Mouse (Mus musculus): ENCODE measurements at regions not wholly inside any gene's neighbourhood (a gene's known extent, or its start where the extent isn't known, plus 50 kb on each side); places are given as distances from the start of the nearest gene placed in this dataset.

GRCm38 (mm10) chr17:75716458-75716857, 164.7 kb upstream of the Fam98a start:
- no peak for DNase-seq (ENCODE audit: low read depth, low spot score)

DNA sequence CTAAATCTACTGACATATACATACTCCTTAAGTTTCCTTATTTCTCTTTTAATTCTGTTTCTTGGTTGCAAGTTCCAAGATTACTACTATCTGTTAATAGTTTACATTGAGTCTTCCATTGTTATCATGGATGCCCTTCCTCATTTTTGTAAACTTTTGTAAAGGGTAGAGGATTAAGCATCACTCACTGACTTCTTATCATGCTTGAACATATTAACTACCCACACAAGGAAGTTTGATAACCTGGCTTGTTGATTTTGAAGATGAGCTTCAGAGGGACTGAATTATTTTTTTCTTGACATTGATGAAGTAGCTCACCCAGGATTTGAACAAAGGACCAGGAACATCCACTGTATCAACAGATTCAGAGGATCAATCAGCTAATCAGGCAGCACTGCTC, 162.8 kb upstream of the Fam98a start:
- no peak for DNase-seq (ENCODE audit: low read depth, low spot score)

GRCm38 (mm10) chr17:75714059-75714458, 162.3 kb upstream of the Fam98a start:
- DNase-seq (ENCODE audit: low read depth, low spot score): no peak

DNA sequence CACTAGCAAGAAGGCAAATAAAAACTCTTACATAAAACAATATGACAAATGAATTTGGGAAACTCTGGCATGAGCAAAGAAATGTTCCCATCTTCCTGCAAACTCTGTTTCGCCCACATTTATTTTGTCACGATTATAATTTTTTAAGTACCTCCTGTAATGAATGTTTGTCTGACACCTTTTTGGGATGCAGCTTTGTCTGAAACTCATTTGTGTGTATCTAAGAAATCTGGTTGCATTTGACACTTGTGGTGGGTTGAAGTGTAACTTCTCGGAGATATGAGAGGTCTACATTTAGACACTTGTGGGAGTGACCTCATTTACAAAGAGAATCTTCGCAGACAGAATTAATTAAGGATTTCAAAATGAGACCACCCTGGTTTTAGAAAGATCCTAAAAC, 155.9 kb upstream of the Fam98a start:
- no peak for DNase-seq (ENCODE audit: low read depth, low spot score)

DNA sequence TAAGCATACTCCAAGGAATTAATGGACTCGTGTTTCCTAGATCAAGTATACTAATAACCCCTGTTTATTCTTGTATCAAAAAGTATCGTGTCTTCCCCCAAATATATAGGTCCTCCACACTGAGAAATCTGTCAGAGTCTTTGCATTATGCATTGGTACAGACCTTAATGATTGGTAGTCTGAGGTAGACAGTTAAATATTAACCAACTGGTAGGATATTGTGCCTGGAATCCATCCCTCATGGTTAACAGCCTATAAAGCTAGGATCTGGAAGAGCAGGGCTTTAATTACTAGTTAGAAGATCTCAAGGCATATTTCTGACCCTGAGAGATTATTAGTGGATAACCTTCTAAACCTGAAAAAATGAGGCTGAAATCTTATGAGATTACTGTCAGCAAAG, 153.6 kb upstream of the Fam98a start:
- no peak for DNase-seq (ENCODE audit: low read depth, low spot score)

- peak; percentile 8 for DNase-seq (ENCODE audit: low read depth, low spot score)
These were observed 152.1 kb upstream of the Fam98a start for GRCm38 (mm10) chr17:75703865-75704264.

- no peak for DNase-seq (ENCODE audit: low read depth, low spot score)
These were observed 145.0 kb upstream of the Fam98a start for GRCm38 (mm10) chr17:75696729-75697103.

DNA sequence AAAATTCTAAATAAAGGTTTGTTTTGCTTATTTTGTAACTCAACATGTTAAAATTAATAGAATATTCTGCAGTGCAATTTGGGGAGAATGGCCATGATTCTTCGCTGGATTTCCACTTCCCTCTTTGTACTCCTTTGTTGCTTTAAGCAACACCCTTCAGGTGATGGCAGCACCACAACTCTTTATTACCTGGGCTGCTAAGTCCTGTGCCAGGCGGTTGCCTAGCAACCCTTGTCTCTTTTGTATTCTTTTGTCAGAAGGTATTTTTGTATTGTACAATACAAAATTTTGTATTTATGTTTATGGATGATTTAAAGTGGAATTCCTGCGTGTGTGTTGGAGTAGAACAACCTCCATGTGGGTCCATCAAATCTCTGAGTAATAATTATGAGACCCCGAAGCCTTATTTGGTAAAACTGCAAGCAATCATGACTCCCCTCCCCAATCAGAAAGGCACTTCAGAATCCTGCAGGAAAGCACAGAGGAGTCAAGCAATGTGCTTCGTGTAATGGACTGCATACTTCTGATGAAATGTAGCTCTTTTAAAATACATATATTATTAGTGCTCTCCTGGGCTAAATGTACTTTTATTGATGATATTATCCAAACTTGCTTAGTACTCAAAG, 144.5 kb upstream of the Fam98a start:
- no peak for DNase-seq (ENCODE audit: low read depth, low spot score)

DNA sequence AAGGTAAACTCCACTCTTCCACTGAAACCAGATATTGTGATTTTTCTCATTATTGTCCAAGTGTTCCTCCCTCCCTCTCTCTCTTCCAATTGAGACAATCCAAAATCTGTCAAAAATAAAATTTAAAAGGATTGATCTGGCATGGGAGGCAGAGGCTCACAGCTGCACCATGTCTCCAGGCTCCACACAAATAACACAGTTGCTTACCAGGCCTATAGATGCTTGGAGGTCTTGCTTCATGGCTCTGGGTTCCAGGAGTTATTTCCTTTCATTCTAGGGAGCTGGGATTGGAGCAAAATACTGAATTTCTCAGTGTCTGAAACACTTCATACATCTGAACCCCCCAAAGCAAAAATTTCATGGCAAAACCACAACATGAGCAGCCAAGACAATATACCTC, 134.2 kb upstream of the Fam98a start:
- no peak for DNase-seq (ENCODE audit: low read depth, low spot score)

DNA sequence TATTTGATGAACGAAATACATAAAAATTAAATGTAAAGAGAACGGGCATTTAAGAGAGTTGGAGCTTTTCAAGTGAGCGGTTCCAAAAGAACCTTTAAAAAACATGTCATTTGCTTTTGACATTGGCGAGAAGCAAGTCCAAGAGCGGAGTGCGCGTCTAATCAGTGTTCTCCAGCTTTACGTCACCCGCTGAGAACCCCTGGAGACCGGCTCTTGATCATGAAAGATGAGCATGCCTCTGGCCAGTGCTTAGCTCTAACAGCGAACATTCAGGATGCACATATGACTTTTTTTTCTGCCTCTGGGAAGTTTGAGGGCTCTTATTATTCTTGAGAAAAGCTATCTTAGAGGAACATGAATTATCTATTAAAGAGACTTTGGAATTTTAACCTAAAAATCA, 95.2 kb upstream of the Fam98a start:
- DNase-seq (ENCODE audit: low read depth, low spot score): no peak

GRCm38 (mm10) chr17:75644698-75645097, 93.0 kb upstream of the Fam98a start:
- DNase-seq (ENCODE audit: low read depth, low spot score): no peak

GRCm38 (mm10) chr17:75642311-75642710, 90.6 kb upstream of the Fam98a start:
- DNase-seq (ENCODE audit: low read depth, low spot score): no peak

GRCm38 (mm10) chr17:75641010-75641498, 89.3 kb upstream of the Fam98a start:
- no peak for DNase-seq (ENCODE audit: low read depth, low spot score)

- no peak for DNase-seq (ENCODE audit: low read depth, low spot score)
These were observed 88.8 kb upstream of the Fam98a start for GRCm38 (mm10) chr17:75640575-75640974.

GRCm38 (mm10) chr17:75629857-75630256, 78.1 kb upstream of the Fam98a start:
- DNase-seq (ENCODE audit: low read depth, low spot score): no peak

DNA sequence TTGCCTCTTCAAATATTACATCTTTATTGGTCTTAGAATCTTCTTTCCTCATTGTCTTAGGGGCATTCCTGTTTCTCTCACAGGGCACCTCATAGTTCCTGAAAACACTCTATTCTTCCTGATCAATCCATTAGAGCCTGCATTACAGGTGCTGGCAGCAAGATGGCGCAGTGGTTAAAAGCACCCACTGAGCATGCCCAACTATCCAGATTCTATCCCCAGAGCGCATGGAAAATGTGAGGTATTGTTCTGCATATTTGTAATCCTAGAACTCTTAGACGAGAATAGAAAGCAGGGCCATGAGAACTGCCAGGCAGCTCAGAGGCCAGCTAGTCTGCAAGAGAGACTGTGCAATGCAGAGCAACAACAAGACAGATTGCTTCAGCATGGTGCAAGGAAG, 67.7 kb upstream of the Fam98a start:
- DNase-seq (ENCODE audit: low read depth, low spot score): no peak

GRCm38 (mm10) chr17:75618514-75618913, 66.8 kb upstream of the Fam98a start:
- DNase-seq (ENCODE audit: low read depth, low spot score): no peak

- peak; percentile 24 for DNase-seq (ENCODE audit: low read depth, low spot score)
These were observed 65.5 kb upstream of the Fam98a start for GRCm38 (mm10) chr17:75617280-75617679.

DNA sequence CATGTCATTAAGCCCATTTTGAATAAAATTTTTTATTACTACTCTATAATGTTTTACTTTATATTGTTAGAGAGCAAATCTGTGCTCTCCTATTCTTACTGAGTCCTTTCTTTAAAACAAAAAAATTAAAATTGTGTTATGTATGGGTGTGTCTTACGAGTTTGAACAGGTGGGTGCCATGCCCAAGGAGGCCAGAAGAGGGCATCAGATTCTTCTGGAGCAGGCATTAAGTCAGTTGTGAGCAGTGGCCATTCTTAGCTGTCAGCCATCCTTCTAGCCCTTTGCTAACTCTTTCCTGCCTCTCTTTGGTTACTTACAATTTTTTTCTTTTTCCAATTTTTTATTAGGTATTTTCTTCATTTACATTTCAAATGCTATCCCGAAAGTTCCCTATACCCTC, 63.6 kb upstream of the Fam98a start:
- no peak for DNase-seq (ENCODE audit: low read depth, low spot score)

GRCm38 (mm10) chr17:75603417-75604086, 51.8 kb upstream of the Fam98a start:
- no peak for DNase-seq (ENCODE audit: low read depth, low spot score)
